Mouse (Mus musculus) CD4-positive naive resting alpha-beta T cell, adult 57 days (primary cell): ENCODE data around the gene Fbxw20. TPM values are rescaled to one million over a fixed set of nuclear protein-coding genes. Genes with fewer than 3 reads are reported as not detected.

Source experiments
- total RNA-seq: library from RNA; stranded (reverse); gene quantifications from one replicate; pipeline ENCODE4 v1.2.4, GENCODE M21; 2023

Gene Fbxw20
- total RNA-seq = not detected

GRCm38 (mm10) chr9:109234654-109235053 lies at the start of gene Fbxw20:
Gene Fbxw20 (minus strand): TSS chr9:109234754.

GRCm38 (mm10) chr9:109195875-109196274 lies 38.7 kb downstream of the Fbxw20 start, which contains the start of gene Fbxw13:
Gene Fbxw13 (minus strand): TSS chr9:109195975.

Other genes starting within 250 kb of the Fbxw20 start
- gene Ucn2, start 248.7 kb downstream of the Fbxw20 start, total RNA-seq = not detected
- 14.8 TPM for gene Pfkfb4, start 243.0 kb downstream of the Fbxw20 start, total RNA-seq
- gene Shisa5, start 196.2 kb downstream of the Fbxw20 start, total RNA-seq = 2,826 TPM
- 25.8 TPM for gene Trex1, start 175.0 kb downstream of the Fbxw20 start, total RNA-seq
- gene Atrip, start 160.6 kb downstream of the Fbxw20 start, total RNA-seq = 33.1 TPM
- gene Ccdc51, start 152.3 kb downstream of the Fbxw20 start, total RNA-seq = 9.1 TPM
- gene Tma7, start 152.2 kb downstream of the Fbxw20 start, total RNA-seq = 309 TPM
- gene Plxnb1, start 139.4 kb downstream of the Fbxw20 start, total RNA-seq = 3.3 TPM
- not detected for gene Fbxw21, start 72.7 kb downstream of the Fbxw20 start, total RNA-seq
- gene Fbxw13, start 38.8 kb downstream of the Fbxw20 start, total RNA-seq = not detected
- not detected for gene Fbxw14, start 52.9 kb upstream of the Fbxw20 start, total RNA-seq
- gene Fbxw28, start 104.9 kb upstream of the Fbxw20 start, total RNA-seq = not detected
- not detected for gene Fbxw22, start 169.5 kb upstream of the Fbxw20 start, total RNA-seq
- gene Fbxw16, start 214.4 kb upstream of the Fbxw20 start, total RNA-seq = not detected